Mouse (Mus musculus): Measurements from ENCODE around the gene Cd38.

DNA sequence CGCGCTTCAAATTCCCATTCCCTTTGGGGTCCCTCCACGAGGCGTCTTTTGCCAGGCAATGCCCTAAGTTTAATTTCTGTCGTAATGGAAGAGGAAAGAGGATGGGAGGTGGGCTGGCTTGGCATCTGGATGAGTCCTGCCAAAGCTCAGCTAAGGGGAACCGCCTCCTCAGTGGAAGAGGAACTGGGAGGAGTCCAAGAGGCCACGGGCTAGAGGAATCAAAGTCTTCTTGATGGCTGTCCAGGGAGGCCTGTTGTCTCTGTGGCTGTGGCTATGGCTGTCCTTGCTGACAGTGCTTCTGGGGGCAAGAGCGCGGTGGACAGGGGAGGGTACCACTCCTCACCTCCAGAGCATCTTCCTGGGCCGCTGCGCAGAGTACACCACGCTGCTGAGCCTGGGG lies 49.7 kb upstream of the Cd38 start, which contains the start of gene Bst1:
- TF ChIP-seq TAL1 (IDR thresholded peaks at IDR 0.05; ENCODE audit: low read length) (no peak), GATA1 (IDR thresholded peaks at IDR 0.05; ENCODE audit: low read length) (no peak)
